Mouse (Mus musculus) stomach, postnatal 0 days (tissue): ENCODE results near the gene Tex36.

Experiments used
- CTCF ChIP-seq: IDR thresholded peaks from 2 replicates; pipeline ENCODE4 v1.5.1; 2016; ENCODE audit warnings: antibody characterized with exemption, low read depth, mild to moderate bottlenecking, moderate library complexity
- EP300 ChIP-seq: optimal IDR thresholded peaks from 2 replicates; pipeline ENCODE3; 2016; ENCODE audit warnings: antibody characterized with exemption

GRCm38 (mm10) chr7:133537366-133537765, 64.6 kb downstream of the Tex36 start:
- no peak for TF ChIP-seq CTCF
- no peak for TF ChIP-seq EP300
